Mouse (Mus musculus) neural tube, embryonic 14.5 days (tissue): Measurements from ENCODE around the gene Diaph2. TPM values are rescaled to one million over a fixed set of nuclear protein-coding genes. Genes with fewer than 3 reads are reported as not detected.

ENCODE experiments used
- ATAC-seq: fragments of 200-750 bp; cut with Nextera tagmentation; 2 replicates; pipeline ENCODE4 v1.8.0; 2017; ENCODE audit warnings: low read depth, mild to moderate bottlenecking, moderate TSS enrichment, moderate library complexity
- H3K27ac ChIP-seq: fragments of 300-500 bp; sonication (generic); 2 replicates; pipeline ENCODE4 v1.5.1; 2014; ENCODE audit warnings: low read depth, mild to moderate bottlenecking, control low read depth, low read length, moderate library complexity, mixed read lengths
- H3K27me3 ChIP-seq: fragments of 300-500 bp; sonication (generic); 2 replicates; pipeline ENCODE4 v1.6.1; 2014; ENCODE audit warnings: low read length; ENCODE audit not compliant: control insufficient read depth, insufficient read depth
- H3K36me3 ChIP-seq: fragments of 300-500 bp; sonication (generic); 2 replicates; pipeline ENCODE4 v1.6.1; 2014; ENCODE audit warnings: low read length, mixed read lengths; ENCODE audit not compliant: control insufficient read depth, insufficient read depth
- H3K4me1 ChIP-seq: fragments of 300-500 bp; sonication (generic); 2 replicates; pipeline ENCODE4 v1.6.1; 2014; ENCODE audit warnings: low read length; ENCODE audit not compliant: control insufficient read depth, insufficient read depth
- H3K4me2 ChIP-seq: fragments of 300-500 bp; sonication (generic); 2 replicates; pipeline ENCODE4 v1.6.1; 2014; ENCODE audit warnings: mild to moderate bottlenecking, low read depth, low read length, control low read depth
- H3K4me3 ChIP-seq: fragments of 300-500 bp; sonication (generic); 2 replicates; pipeline ENCODE4 v1.5.1; 2014; ENCODE audit warnings: low read depth, low read length, control low read depth, mixed read lengths
- H3K9ac ChIP-seq: fragments of 300-500 bp; sonication (generic); replicated peaks from 2 replicates; pipeline ENCODE4 v1.6.1; 2014; ENCODE audit warnings: low read depth, mild to moderate bottlenecking, control low read depth, low read length, mixed read lengths
- H3K9me3 ChIP-seq: fragments of 300-500 bp; sonication (generic); 2 replicates; pipeline ENCODE4 v1.6.1; 2016; ENCODE audit warnings: low read length; ENCODE audit not compliant: control insufficient read depth
- WGBS: fragments of 180-500 bp; shearing (Covaris S2); extraction: QIAGEN DNeasy Blood & Tissue Kit; methylation state at CpG from one replicate; pipeline ENCODE4 v1.1.7; 2014; 5-methylcytosine and 5-hydroxymethylcytosine counted together
- polyA plus RNA-seq: library from polyadenylated mRNA; unstranded; fragments of >200 nt; fragmentation: Nextera tagmentation; extraction: Ambion mirVana; gene quantifications from 2 replicates; pipeline ENCODE4 v1.2.1, GENCODE M21; 2014

Gene Diaph2
- polyA plus RNA-seq = 2.8 and 4.2 TPM in 2 replicates

DNA sequence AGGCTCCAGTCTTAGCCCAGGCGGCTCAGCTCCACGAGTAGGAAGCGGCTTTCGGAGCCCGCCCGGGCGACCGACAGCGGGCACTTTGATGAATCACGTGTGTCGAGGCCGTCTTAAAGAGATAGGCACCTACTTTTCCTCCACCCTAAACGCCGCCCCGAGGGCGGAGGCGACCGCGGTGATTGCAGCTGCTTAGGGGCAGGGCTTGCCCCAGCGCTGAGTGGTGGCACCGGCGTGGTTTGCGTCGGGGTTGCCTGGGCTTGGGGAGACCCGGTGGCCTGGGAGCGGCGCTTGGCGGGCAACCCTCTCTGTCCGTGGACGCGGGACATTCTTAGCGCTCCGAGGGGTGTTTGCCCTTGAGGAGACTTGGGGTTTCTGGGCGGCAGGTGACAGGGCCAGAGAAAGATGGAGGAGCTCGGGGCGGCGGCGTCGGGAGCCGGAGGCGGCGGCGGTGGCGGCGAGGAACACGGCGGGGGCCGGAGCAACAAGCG lies at the start of gene Diaph2:
Diaph2 (plus strand) TSS at position 172 of the 491 bp plus-strand sequence.
- 16% methylated on average over 45 of the region's 49 CpGs for WGBS

DNA sequence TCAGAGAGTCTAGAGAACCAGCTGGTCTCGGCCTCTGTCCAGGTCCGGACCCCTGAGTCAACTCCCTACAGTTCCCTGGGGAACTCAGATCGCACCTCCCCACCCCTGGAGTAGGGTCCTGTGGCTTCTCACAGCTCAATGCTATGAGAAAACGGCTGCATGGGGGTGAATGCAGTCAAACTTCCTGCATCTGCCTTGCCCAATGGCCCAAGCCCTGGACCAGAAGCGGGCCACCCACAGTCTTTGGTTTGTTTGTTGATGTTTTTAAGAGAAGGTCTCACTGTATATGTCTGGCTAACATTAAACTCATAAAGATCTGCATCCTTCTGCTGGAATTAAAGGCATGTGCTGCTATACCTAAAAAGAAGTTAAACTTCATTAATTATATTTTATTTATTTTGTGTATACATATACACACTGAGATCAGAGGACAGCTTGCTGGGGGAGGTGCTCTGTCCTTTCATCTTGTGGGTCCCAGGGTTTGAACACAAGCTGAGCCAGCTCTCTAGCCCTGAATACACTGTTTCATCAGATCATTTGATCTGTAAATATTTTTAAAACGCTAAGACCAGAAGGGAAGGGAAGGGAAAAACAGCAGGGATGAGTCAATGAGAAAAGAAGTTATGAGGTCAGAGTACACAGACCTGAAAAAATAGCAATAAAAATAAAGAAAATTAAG lies 47.8 kb upstream of the Diaph2 start:
- WGBS = 68% methylated on average over 6 of the region's 6 CpGs
- no peak for ATAC-seq
- Histone ChIP-seq H3K27ac (no peak overlapping the region), H3K36me3 (no peaks in the 10 kb centered on the region), H3K9ac (no peak overlapping the region), H3K9me3 (no peaks in the 10 kb centered on the region), H3K27me3 (no peaks in the 10 kb centered on the region), H3K4me1 (no peaks in the 10 kb centered on the region), H3K4me3 (no peak overlapping the region), H3K4me2 (no peak overlapping the region)

More for the DNA sequence above, at the start of gene Diaph2:
- peak within 1 kb of the TSS; percentile 54 for H3K4me3 ChIP-seq
- no peak within 1 kb of the TSS for H3K27ac ChIP-seq
- H3K9me3 ChIP-seq = no peaks in the 10 kb centered on the region
- peak within 1 kb of the TSS; percentile 48 for H3K9ac ChIP-seq
- no peaks in the 10 kb centered on the region for H3K4me1 ChIP-seq
- peak; percentile 94 for ATAC-seq
- H3K4me2 ChIP-seq = peak within 1 kb of the TSS; percentile 47
- no peaks in the 10 kb centered on the region for H3K27me3 ChIP-seq
- no peaks in the 10 kb centered on the region for H3K36me3 ChIP-seq

DNA sequence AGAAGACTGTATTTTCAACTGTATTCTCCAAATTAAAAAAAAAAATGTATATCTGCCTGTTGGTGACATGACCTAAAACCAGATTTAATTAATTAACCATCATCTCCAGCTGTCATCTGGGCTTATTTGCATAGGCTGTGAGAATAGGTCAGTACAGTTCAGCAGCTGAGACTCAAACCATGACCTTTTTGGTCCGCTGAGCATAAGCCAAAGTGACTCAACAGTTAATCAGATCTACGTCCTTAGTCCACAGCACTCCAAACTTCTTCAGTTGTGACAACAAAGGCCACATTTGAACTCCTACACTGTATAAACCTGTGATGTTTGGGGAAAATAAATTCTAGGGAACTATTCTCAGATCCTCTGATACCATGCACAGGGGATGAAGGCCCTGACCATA lies 39.9 kb upstream of the Diaph2 start:
- Histone ChIP-seq H3K4me1 (no peaks in the 10 kb centered on the region), H3K27ac (no peak overlapping the region), H3K27me3 (no peaks in the 10 kb centered on the region), H3K4me2 (no peak overlapping the region), H3K9ac (no peak overlapping the region), H3K4me3 (no peak overlapping the region), H3K36me3 (no peaks in the 10 kb centered on the region), H3K9me3 (no peaks in the 10 kb centered on the region)
- no peak for ATAC-seq
- WGBS = 65% methylated on average over 2 of the region's 2 CpGs

DNA sequence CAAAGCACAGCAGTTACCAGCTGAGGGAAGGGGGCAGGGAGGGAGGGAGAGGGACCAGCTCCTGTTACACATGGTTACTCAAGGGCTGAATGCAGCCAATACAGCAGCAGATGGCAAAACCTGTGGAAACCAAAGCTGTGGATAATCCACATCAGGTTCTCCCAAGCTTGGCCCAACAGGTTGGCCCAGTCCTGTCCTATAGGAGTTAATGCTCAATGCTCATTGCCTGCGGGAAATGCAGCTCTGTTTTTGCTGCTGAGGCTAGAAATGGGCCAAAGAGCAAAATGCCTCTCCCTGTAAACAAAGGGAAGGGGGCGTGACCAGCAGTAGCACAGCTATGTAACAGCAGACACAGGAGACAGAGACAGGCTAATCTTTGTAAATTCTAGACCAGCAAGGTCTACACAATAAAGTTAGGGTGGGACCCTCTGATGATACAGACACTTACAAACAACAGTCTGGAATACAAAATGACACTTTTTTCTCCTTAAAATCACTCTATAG lies 20.8 kb upstream of the Diaph2 start:
- H3K4me2 ChIP-seq = no peak overlapping the region
- H3K9ac ChIP-seq = no peak overlapping the region
- no peak for ATAC-seq
- no peaks in the 10 kb centered on the region for H3K4me1 ChIP-seq
- H3K36me3 ChIP-seq = no peaks in the 10 kb centered on the region
- WGBS = 45% methylated on average over 2 of the region's 2 CpGs
- no peaks in the 10 kb centered on the region for H3K9me3 ChIP-seq
- H3K27me3 ChIP-seq = no peaks in the 10 kb centered on the region
- no peak overlapping the region for H3K4me3 ChIP-seq
- H3K27ac ChIP-seq = no peak overlapping the region

DNA sequence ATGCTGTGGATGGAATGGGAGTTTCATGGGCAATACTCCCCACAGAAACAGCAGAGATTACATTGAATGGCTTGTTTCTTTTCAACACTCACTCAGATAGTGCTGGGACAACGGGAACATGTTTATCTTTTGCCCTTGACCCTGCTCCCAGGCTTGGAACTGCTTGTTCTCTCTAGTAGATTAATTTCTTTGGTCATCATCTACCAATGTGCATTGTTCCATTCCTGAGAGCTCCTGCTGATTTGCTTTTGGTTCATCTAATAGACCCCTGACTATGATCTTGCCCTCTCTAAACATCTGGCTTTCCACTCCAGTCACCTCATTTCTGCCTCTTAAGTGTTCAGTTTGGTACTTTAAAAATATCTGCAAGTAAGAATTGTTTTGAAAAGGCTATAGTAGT lies 13.0 kb upstream of the Diaph2 start:
- ATAC-seq = no peak
- no peaks in the 10 kb centered on the region for H3K36me3 ChIP-seq
- no peaks in the 10 kb centered on the region for H3K9me3 ChIP-seq
- H3K4me1 ChIP-seq = no peaks in the 10 kb centered on the region
- H3K27me3 ChIP-seq = no peaks in the 10 kb centered on the region
- no peak overlapping the region for H3K4me3 ChIP-seq
- WGBS = 35% methylated on average over 1 of the region's 1 CpGs
- H3K9ac ChIP-seq = no peak overlapping the region
- H3K4me2 ChIP-seq = no peak overlapping the region
- no peak overlapping the region for H3K27ac ChIP-seq

DNA sequence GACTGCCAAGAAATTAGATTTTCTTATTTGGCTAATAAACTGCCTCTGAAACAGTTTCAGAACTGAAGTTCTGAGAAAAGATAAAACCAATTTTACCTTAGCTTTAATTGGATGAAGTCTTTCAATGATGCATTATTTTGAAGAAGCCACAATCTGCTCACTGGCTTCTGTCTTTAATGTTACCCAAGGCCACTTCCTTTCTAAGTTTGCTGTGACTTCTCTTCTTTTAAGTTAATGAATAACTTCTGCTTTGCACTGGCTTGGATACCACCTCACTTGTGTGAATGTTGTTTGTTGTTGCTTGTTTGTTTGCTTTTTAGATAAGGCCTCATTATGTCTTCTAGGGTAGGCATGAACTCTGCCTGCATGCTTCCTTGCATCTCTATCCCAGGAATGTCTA lies 10.3 kb upstream of the Diaph2 start:
- no peak overlapping the region for H3K27ac ChIP-seq
- no peak for ATAC-seq

DNA sequence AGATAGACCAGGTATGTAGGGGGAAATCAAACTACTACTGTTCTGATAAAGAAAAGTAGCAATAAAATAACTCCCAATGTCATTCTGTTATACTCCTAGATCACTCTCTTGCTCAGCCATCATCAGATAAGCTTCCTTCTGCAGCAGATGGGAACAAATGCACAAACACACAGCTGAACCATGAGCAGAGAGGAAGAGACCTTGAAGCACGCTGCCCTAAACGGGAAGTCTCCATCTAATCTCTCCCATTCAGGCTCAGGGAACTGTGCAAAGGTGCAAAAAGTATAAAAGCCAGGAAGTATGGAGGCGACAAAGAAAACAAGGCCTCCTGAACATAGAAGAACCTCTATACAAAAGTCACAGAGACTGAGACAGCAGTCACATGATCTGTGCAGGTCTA lies 6.6 kb upstream of the Diaph2 start:
- Histone ChIP-seq H3K27ac (no peak overlapping the region), H3K4me2 (no peak overlapping the region), H3K27me3 (no peaks in the 10 kb centered on the region), H3K9ac (no peak overlapping the region), H3K36me3 (no peaks in the 10 kb centered on the region), H3K4me3 (no peak overlapping the region), H3K9me3 (no peaks in the 10 kb centered on the region), H3K4me1 (no peaks in the 10 kb centered on the region)
- no peak for ATAC-seq
- WGBS = 83% methylated on average over 3 of the region's 3 CpGs

More for the DNA sequence above, 10.3 kb upstream of the Diaph2 start:
- Histone ChIP-seq H3K9me3 (no peaks in the 10 kb centered on the region), H3K4me3 (no peak overlapping the region), H3K9ac (no peak overlapping the region), H3K36me3 (no peaks in the 10 kb centered on the region), H3K4me2 (no peak overlapping the region), H3K4me1 (no peaks in the 10 kb centered on the region), H3K27me3 (no peaks in the 10 kb centered on the region)

DNA sequence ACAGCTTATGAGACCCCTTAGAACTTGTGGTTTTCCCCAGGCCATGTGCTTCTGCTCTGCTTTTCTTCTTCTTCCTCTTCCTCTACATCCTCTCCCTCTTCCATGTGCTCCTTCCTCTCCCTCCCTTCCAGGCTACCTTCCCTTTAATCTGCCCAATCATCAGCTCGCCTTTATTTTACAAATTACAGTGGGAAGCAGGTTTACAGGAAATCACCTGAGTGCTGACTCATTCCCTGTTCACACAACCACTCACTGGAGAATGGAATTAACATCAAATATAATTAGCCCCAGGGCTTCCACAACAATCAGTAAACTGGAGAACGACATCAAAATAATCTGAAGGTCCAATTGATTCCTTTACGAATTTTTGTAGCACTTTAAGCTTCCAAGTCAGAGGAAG lies 3.6 kb upstream of the Diaph2 start:
- ATAC-seq = no peak
- no peak overlapping the region for H3K4me3 ChIP-seq
- 68% methylated on average over 3 of the region's 3 CpGs for WGBS

DNA sequence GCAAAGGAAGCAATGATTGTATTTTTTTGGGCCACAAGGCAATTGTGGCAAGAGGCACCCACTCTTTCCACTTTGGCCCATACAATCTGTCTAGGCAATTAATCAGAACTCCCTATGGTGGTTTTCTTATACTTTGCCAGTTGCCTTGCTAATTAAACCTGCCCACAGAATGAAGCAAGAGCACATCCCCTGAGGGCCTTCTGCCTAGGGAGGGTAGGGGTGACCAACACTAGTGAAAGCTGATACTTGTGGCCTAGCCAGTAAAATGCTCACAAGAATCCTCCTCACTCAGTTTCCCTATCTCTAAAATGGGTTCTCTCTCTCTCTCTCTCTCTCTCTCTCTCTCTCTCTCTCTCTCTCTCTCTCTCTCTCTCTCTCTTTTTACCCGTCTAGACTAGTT lies 440 bp upstream of the Diaph2 start:
- peak; percentile 25; the same call in 1 of the 2 replicates for ATAC-seq
- Histone ChIP-seq H3K9me3 (no peaks in the 10 kb centered on the region), H3K27me3 (no peaks in the 10 kb centered on the region), H3K4me2 (peak overlapping the region; percentile 47), H3K9ac (no peak overlapping the region), H3K4me1 (no peaks in the 10 kb centered on the region), H3K4me3 (peak overlapping the region; percentile 54), H3K36me3 (no peaks in the 10 kb centered on the region), H3K27ac (no peak overlapping the region)
- no CpG with 5 or more reads among the region's 1 CpGs for WGBS

More for the DNA sequence above, 3.6 kb upstream of the Diaph2 start:
- no peak overlapping the region for H3K4me2 ChIP-seq
- no peaks in the 10 kb centered on the region for H3K4me1 ChIP-seq
- no peaks in the 10 kb centered on the region for H3K27me3 ChIP-seq
- no peak overlapping the region for H3K9ac ChIP-seq
- no peaks in the 10 kb centered on the region for H3K36me3 ChIP-seq
- no peak overlapping the region for H3K27ac ChIP-seq
- no peaks in the 10 kb centered on the region for H3K9me3 ChIP-seq
